Mouse (Mus musculus): ENCODE data around the gene Actn2.

Gene Actn2

GRCm38 (mm10) chr13:12340183-12340975 lies at the start of gene Actn2:
Gene Actn2, minus strand, starts transcription at chr13:12340760.
- DNase-seq, result peak; percentile 90

- DNase-seq, result peak; percentile 20
Observed at GRCm38 (mm10) chr13:12386286-12386685, 45.7 kb upstream of the Actn2 start.

GRCm38 (mm10) chr13:12384796-12385195 lies 44.2 kb upstream of the Actn2 start:
- DNase-seq, result no peak

GRCm38 (mm10) chr13:12376778-12377177 lies 36.2 kb upstream of the Actn2 start:
- DNase-seq, result no peak

GRCm38 (mm10) chr13:12372755-12373154 lies 32.2 kb upstream of the Actn2 start:
- no peak for DNase-seq

GRCm38 (mm10) chr13:12369930-12370329 lies 29.4 kb upstream of the Actn2 start:
- no peak for DNase-seq

GRCm38 (mm10) chr13:12369041-12369621 lies 28.6 kb upstream of the Actn2 start:
- no peak for DNase-seq

- no peak for DNase-seq
Observed at GRCm38 (mm10) chr13:12361486-12361885, 20.9 kb upstream of the Actn2 start.

- no peak for DNase-seq
Observed at GRCm38 (mm10) chr13:12357554-12357953, 17.0 kb upstream of the Actn2 start.

- DNase-seq, result no peak
Observed at GRCm38 (mm10) chr13:12356184-12356583, 15.6 kb upstream of the Actn2 start.

- peak; percentile 37 for DNase-seq
Observed at GRCm38 (mm10) chr13:12349197-12349824, 8.8 kb upstream of the Actn2 start.

GRCm38 (mm10) chr13:12346837-12347236 lies 6.3 kb upstream of the Actn2 start:
- DNase-seq, result no peak

GRCm38 (mm10) chr13:12341447-12341846 lies 887 bp upstream of the Actn2 start:
- DNase-seq, result no peak

- no peak for DNase-seq
Observed at GRCm38 (mm10) chr13:12339446-12339845, 1.1 kb downstream of the Actn2 start.

- DNase-seq, result no peak
Observed at GRCm38 (mm10) chr13:12337752-12338151, 2.8 kb downstream of the Actn2 start.

- no peak for DNase-seq
Observed at GRCm38 (mm10) chr13:12334016-12334415, 6.5 kb downstream of the Actn2 start.

GRCm38 (mm10) chr13:12331528-12331927 lies 9.0 kb downstream of the Actn2 start:
- DNase-seq, result no peak

- DNase-seq, result no peak
Observed at GRCm38 (mm10) chr13:12328392-12328791, 12.2 kb downstream of the Actn2 start.

GRCm38 (mm10) chr13:12327577-12327976 lies 13.0 kb downstream of the Actn2 start:
- DNase-seq, result no peak

GRCm38 (mm10) chr13:12323076-12323625 lies 17.4 kb downstream of the Actn2 start:
- no peak for DNase-seq

- DNase-seq, result no peak
Observed at GRCm38 (mm10) chr13:12320148-12320547, 20.4 kb downstream of the Actn2 start.

GRCm38 (mm10) chr13:12318017-12318416 lies 22.5 kb downstream of the Actn2 start:
- DNase-seq, result no peak

GRCm38 (mm10) chr13:12317191-12317765 lies 23.3 kb downstream of the Actn2 start:
- no peak for DNase-seq

All from thymus, postnatal 4 days (tissue).